Mouse (Mus musculus) 3134 (cell line): ENCODE results near the gene Kdm1b.
A peak's percentile ranks its signal among the peaks of the same experiment; 100 is the strongest.

Experiments used
- DNase-seq: peaks from one replicate; pipeline ENCODE4 v3.0.0-alpha.2; 2011; ENCODE audit warnings: low spot score; ENCODE audit not compliant: insufficient read length; ENCODE audit errors: extremely low read depth

The Kdm1b gene

GRCm38 (mm10) chr13:47043030-47043680 lies at the start of gene Kdm1b:
Kdm1b (plus strand) TSS chr13:47043499.
- peak; percentile 96 for DNase-seq

GRCm38 (mm10) chr13:46997355-46997754 lies 45.9 kb upstream of the Kdm1b start:
- no peak for DNase-seq

GRCm38 (mm10) chr13:46999498-46999897 lies 43.8 kb upstream of the Kdm1b start:
- no peak for DNase-seq

- DNase-seq = no peak
Observed at GRCm38 (mm10) chr13:47001590-47001989, 41.7 kb upstream of the Kdm1b start.

- no peak for DNase-seq
Observed at GRCm38 (mm10) chr13:47013740-47014139, 29.6 kb upstream of the Kdm1b start.

GRCm38 (mm10) chr13:47014334-47015194 lies 28.7 kb upstream of the Kdm1b start, which contains the start of gene Nhlrc1:
Nhlrc1 (minus strand) TSS chr13:47014850.
- no peak for DNase-seq

GRCm38 (mm10) chr13:47015195-47015501 lies 28.2 kb upstream of the Kdm1b start:
- DNase-seq = no peak

GRCm38 (mm10) chr13:47017259-47017658 lies 26.0 kb upstream of the Kdm1b start:
- DNase-seq = no peak

- no peak for DNase-seq
Observed at GRCm38 (mm10) chr13:47019774-47020173, 23.5 kb upstream of the Kdm1b start.

GRCm38 (mm10) chr13:47020798-47021197 lies 22.5 kb upstream of the Kdm1b start:
- DNase-seq = no peak

- DNase-seq = no peak
Observed at GRCm38 (mm10) chr13:47030376-47031107, 12.8 kb upstream of the Kdm1b start.

- DNase-seq = no peak
Observed at GRCm38 (mm10) chr13:47033602-47034001, 9.7 kb upstream of the Kdm1b start.

- DNase-seq = no peak
Observed at GRCm38 (mm10) chr13:47037946-47038345, 5.4 kb upstream of the Kdm1b start.

- DNase-seq = no peak
Observed at GRCm38 (mm10) chr13:47040061-47040460, 3.2 kb upstream of the Kdm1b start.

- DNase-seq = no peak
Observed at GRCm38 (mm10) chr13:47042024-47042633, 1.2 kb upstream of the Kdm1b start.

- DNase-seq = peak; percentile 16
Observed at GRCm38 (mm10) chr13:47043833-47044616, 726 bp downstream of the Kdm1b start.

GRCm38 (mm10) chr13:47044617-47044947 lies 1.3 kb downstream of the Kdm1b start, which contains the start of gene Tpmt:
Tpmt (minus strand) TSS chr13:47044737.
- DNase-seq = no peak

GRCm38 (mm10) chr13:47047996-47048395 lies 4.7 kb downstream of the Kdm1b start:
- DNase-seq = no peak

GRCm38 (mm10) chr13:47050009-47050408 lies 6.7 kb downstream of the Kdm1b start:
- DNase-seq = no peak

- no peak for DNase-seq
Observed at GRCm38 (mm10) chr13:47053971-47054370, 10.7 kb downstream of the Kdm1b start.
